Mouse (Mus musculus) brain, adult 10 weeks (tissue): ENCODE results near the gene Sdc4. TPM values are rescaled to one million over a fixed set of nuclear protein-coding genes. Genes with fewer than 3 reads are reported as not detected.

Experiments
- polyA plus RNA-seq: library from polyadenylated mRNA; stranded (reverse); fragments of 350-450 nt; fragmentation: Illumina TruSeq; extraction: RNeasy Lipid Tissue Mini Kit (QIAGEN cat#74804); gene quantifications from one replicate; pipeline ENCODE4 v1.2.3, GENCODE M21; 2015; ENCODE audit warnings: low read depth, low replicate concordance

The Sdc4 gene
- 50.0 TPM for polyA plus RNA-seq

GRCm38 (mm10) chr2:164443460-164444000 is at the start of gene Sdc4:
Sdc4 (minus strand) TSS chr2:164443887.

GRCm38 (mm10) chr2:164485681-164486257 is 42.1 kb upstream of the Sdc4 start, which contains the start of gene Dbndd2:
Dbndd2 (plus strand) TSS chr2:164486106.

GRCm38 (mm10) chr2:164473624-164474023 is 29.9 kb upstream of the Sdc4 start, which contains the start of gene Trp53tg5:
Trp53tg5 (minus strand) TSS chr2:164473724.

GRCm38 (mm10) chr2:164460745-164461551 is 17.3 kb upstream of the Sdc4 start, which contains the start of gene Gm20458:
Gm20458 (plus strand) TSS chr2:164460967.

GRCm38 (mm10) chr2:164456864-164457300 is 13.2 kb upstream of the Sdc4 start, which contains the start of gene Sys1:
Sys1 (plus strand) TSS chr2:164456964.

GRCm38 (mm10) chr2:164405060-164405459 is 38.6 kb downstream of the Sdc4 start, which contains the start of gene Matn4:
Matn4 (minus strand) TSS chr2:164405160.

DNA sequence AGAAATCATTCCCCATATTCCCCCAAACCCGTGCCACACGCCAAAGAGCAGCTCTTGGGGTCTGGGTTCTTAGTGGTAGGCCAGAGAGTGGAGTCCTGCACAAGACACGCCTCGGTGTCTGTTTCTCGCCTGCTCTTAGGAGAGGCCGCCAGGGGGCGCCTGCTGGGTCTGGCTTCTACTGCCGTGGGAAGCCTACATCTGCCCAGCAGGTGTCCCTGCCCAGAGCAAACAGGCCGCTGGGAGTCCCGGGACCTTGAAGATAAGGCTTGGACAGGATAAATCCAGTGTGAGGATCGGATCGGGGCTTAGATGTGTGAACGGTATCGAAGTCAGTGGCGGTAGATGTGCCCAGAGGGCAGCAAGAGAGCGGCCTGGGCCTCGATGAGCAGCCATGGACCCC is 40.8 kb downstream of the Sdc4 start, which contains the start of gene Rbpjl:
Gene Rbpjl (plus strand): TSS at position 236 of the 400 bp plus-strand sequence.

GRCm38 (mm10) chr2:164389020-164389419 is 54.7 kb downstream of the Sdc4 start, which contains the start of gene Slpi:
Slpi (minus strand) TSS chr2:164389095.

Other genes starting within 250 kb of the Sdc4 start
- gene Wfdc15a, start 243.8 kb downstream of the Sdc4 start, polyA plus RNA-seq: not detected
- gene Wfdc15b, start 222.2 kb downstream of the Sdc4 start, polyA plus RNA-seq: not detected
- not detected for gene Svs2, start 205.4 kb downstream of the Sdc4 start, polyA plus RNA-seq
- gene Svs3b, start 187.2 kb downstream of the Sdc4 start, polyA plus RNA-seq: not detected
- gene Svs4, start 165.4 kb downstream of the Sdc4 start, polyA plus RNA-seq: not detected
- gene Svs3a, start 154.6 kb downstream of the Sdc4 start, polyA plus RNA-seq: not detected
- not detected for gene Svs6, start 127.1 kb downstream of the Sdc4 start, polyA plus RNA-seq
- gene Svs5, start 111.1 kb downstream of the Sdc4 start, polyA plus RNA-seq: not detected
- not detected for gene Slpi, start 54.8 kb downstream of the Sdc4 start, polyA plus RNA-seq
- 0.13 TPM for gene Rbpjl, start 40.7 kb downstream of the Sdc4 start, polyA plus RNA-seq
- 6.6 TPM for gene Matn4, start 38.7 kb downstream of the Sdc4 start, polyA plus RNA-seq
- gene Sys1, start 13.1 kb upstream of the Sdc4 start, polyA plus RNA-seq: 50.2 TPM
- gene Gm20458, start 17.1 kb upstream of the Sdc4 start, polyA plus RNA-seq: not detected
- gene Trp53tg5, start 29.8 kb upstream of the Sdc4 start, polyA plus RNA-seq: not detected
- gene Dbndd2, start 42.2 kb upstream of the Sdc4 start, polyA plus RNA-seq: 233 TPM
- gene Pigt, start 53.6 kb upstream of the Sdc4 start, polyA plus RNA-seq: 56.1 TPM
- 2.5 TPM for gene Wfdc2, start 118.5 kb upstream of the Sdc4 start, polyA plus RNA-seq
- gene Spint3, start 129.6 kb upstream of the Sdc4 start, polyA plus RNA-seq: not detected
- gene Wfdc6a, start 141.6 kb upstream of the Sdc4 start, polyA plus RNA-seq: not detected
- not detected for gene Eppin, start 149.7 kb upstream of the Sdc4 start, polyA plus RNA-seq
- not detected for gene Wfdc6b, start 169.6 kb upstream of the Sdc4 start, polyA plus RNA-seq
- gene Wfdc8, start 169.7 kb upstream of the Sdc4 start, polyA plus RNA-seq: not detected
- gene Wfdc16, start 194.9 kb upstream of the Sdc4 start, polyA plus RNA-seq: not detected
- gene Wfdc10, start 212.2 kb upstream of the Sdc4 start, polyA plus RNA-seq: not detected
- not detected for gene Wfdc9, start 212.7 kb upstream of the Sdc4 start, polyA plus RNA-seq
- gene Wfdc11, start 230.2 kb upstream of the Sdc4 start, polyA plus RNA-seq: not detected
- gene Wfdc13, start 241.2 kb upstream of the Sdc4 start, polyA plus RNA-seq: not detected